Mouse (Mus musculus) heart, embryonic 16.5 days (tissue): ENCODE results near the gene Bri3bp. TPM values are rescaled to one million over a fixed set of nuclear protein-coding genes. Genes with fewer than 3 reads are reported as not detected.

ENCODE experiments used
- ATAC-seq: fragments of 200-750 bp; cut with Nextera tagmentation; replicated peaks from 2 replicates; pipeline ENCODE4 v1.8.0; 2017; ENCODE audit warnings: moderate number of reproducible peaks; ENCODE audit not compliant: insufficient read depth, low FRiP score; ENCODE audit errors: extremely low read depth
- H3K27ac ChIP-seq: fragments of 300-500 bp; sonication (generic); 2 replicates; pipeline ENCODE4 v1.5.1; 2014; ENCODE audit warnings: mild to moderate bottlenecking, low read length, control low read depth, moderate library complexity
- H3K27me3 ChIP-seq: fragments of 300-500 bp; sonication (generic); 2 replicates; pipeline ENCODE4 v1.6.1; 2014; ENCODE audit warnings: low read length, mixed read lengths; ENCODE audit not compliant: control insufficient read depth, insufficient read depth
- H3K36me3 ChIP-seq: fragments of 300-500 bp; sonication (generic); 2 replicates; pipeline ENCODE4 v1.6.1; 2014; ENCODE audit not compliant: control insufficient read depth, insufficient read depth
- H3K4me1 ChIP-seq: fragments of 300-500 bp; sonication (generic); 2 replicates; pipeline ENCODE4 v1.6.1; 2014; ENCODE audit warnings: low read length, mixed read lengths; ENCODE audit not compliant: control insufficient read depth, insufficient read depth
- H3K4me2 ChIP-seq: fragments of 300-500 bp; sonication (generic); 2 replicates; pipeline ENCODE4 v1.6.1; 2014; ENCODE audit warnings: low read depth, mild to moderate bottlenecking, control low read depth, low read length
- H3K4me3 ChIP-seq: fragments of 300-500 bp; sonication (generic); 2 replicates; pipeline ENCODE4 v1.5.1; 2014; ENCODE audit warnings: mild to moderate bottlenecking, control low read depth, low read length
- H3K9ac ChIP-seq: fragments of 300-500 bp; sonication (generic); 2 replicates; pipeline ENCODE4 v1.6.1; 2014; ENCODE audit warnings: low read length, control low read depth
- H3K9me3 ChIP-seq: fragments of 300-500 bp; sonication (generic); replicated peaks from 2 replicates; pipeline ENCODE4 v1.6.1; 2016; ENCODE audit warnings: low read length; ENCODE audit not compliant: control insufficient read depth
- WGBS: fragments of 180-500 bp; shearing (Covaris S2); extraction: QIAGEN DNeasy Blood & Tissue Kit; methylation state at CpG from one replicate; pipeline ENCODE4 v1.1.7; 2014; 5-methylcytosine and 5-hydroxymethylcytosine counted together
- polyA plus RNA-seq: library from polyadenylated mRNA; unstranded; fragments of >200 nt; fragmentation: Nextera tagmentation; extraction: Ambion mirVana; gene quantifications from 2 replicates; pipeline ENCODE4 v1.2.1, GENCODE M21; 2015

Gene Bri3bp
- polyA plus RNA-seq, 1 experiment from 2014 or later = 44.1 TPM

GRCm38 (mm10) chr5:125443915-125444314 lies 2.5 kb downstream of the Bri3bp start:
- H3K36me3 ChIP-seq = 0 out of 2 replicates have a peak, but pooled peaks cover 3% of the 10 kb centered on the region
- peaks cover 12% of the 10 kb centered on the region; the same call in 1 of the 2 replicates for H3K4me1 ChIP-seq
- no peak for ATAC-seq

GRCm38 (mm10) chr5:125444554-125444953 lies 3.2 kb downstream of the Bri3bp start:
- Histone ChIP-seq H3K36me3 (0 out of 2 replicates have a peak, but pooled peaks cover 3% of the 10 kb centered on the region), H3K4me3 (no peak overlapping the region), H3K27ac (no peak overlapping the region), H3K9me3 (no peaks in the 10 kb centered on the region), H3K9ac (no peak overlapping the region), H3K27me3 (no peaks in the 10 kb centered on the region), H3K4me1 (peaks cover 12% of the 10 kb centered on the region; the same call in 1 of the 2 replicates), H3K4me2 (no peak overlapping the region)
- 88% methylated on average over 4 of the region's 4 CpGs for WGBS
- no peak for ATAC-seq

More at GRCm38 (mm10) chr5:125443915-125444314, 2.5 kb downstream of the Bri3bp start:
- 76% methylated on average over 3 of the region's 3 CpGs for WGBS
- Histone ChIP-seq H3K9ac (no peak overlapping the region), H3K27me3 (no peaks in the 10 kb centered on the region), H3K27ac (no peak overlapping the region), H3K9me3 (no peaks in the 10 kb centered on the region), H3K4me3 (no peak overlapping the region), H3K4me2 (no peak overlapping the region)

GRCm38 (mm10) chr5:125446344-125446743 lies 5.0 kb downstream of the Bri3bp start:
- Histone ChIP-seq H3K36me3 (0 out of 2 replicates have a peak, but pooled peaks cover 3% of the 10 kb centered on the region), H3K27ac (no peak overlapping the region), H3K4me2 (no peak overlapping the region), H3K9me3 (no peaks in the 10 kb centered on the region), H3K27me3 (no peaks in the 10 kb centered on the region), H3K4me3 (no peak overlapping the region), H3K4me1 (peaks cover 10% of the 10 kb centered on the region; the same call in 1 of the 2 replicates), H3K9ac (no peak overlapping the region)
- ATAC-seq = no peak
- WGBS = 74% methylated on average over 7 of the region's 7 CpGs

GRCm38 (mm10) chr5:125448026-125448425 lies 6.7 kb downstream of the Bri3bp start:
- Histone ChIP-seq H3K9ac (no peak overlapping the region), H3K9me3 (no peaks in the 10 kb centered on the region), H3K4me1 (peaks cover 6% of the 10 kb centered on the region; the same call in 1 of the 2 replicates), H3K27ac (peak overlapping the region; percentile 35; the same call in 1 of the 2 replicates), H3K36me3 (0 out of 2 replicates have a peak, but pooled peaks cover 8% of the 10 kb centered on the region), H3K4me2 (no peak overlapping the region), H3K4me3 (no peak overlapping the region), H3K27me3 (no peaks in the 10 kb centered on the region)
- 58% methylated on average over 3 of the region's 3 CpGs for WGBS
- 0 out of 2 replicates have a peak, but pooled peaks have one; percentile 29 for ATAC-seq

- Histone ChIP-seq H3K9me3 (no peaks in the 10 kb centered on the region), H3K4me2 (no peak overlapping the region), H3K27me3 (no peaks in the 10 kb centered on the region), H3K36me3 (0 out of 2 replicates have a peak, but pooled peaks cover 8% of the 10 kb centered on the region), H3K4me1 (peaks cover 5% of the 10 kb centered on the region; the same call in 1 of the 2 replicates), H3K4me3 (no peak overlapping the region), H3K9ac (no peak overlapping the region), H3K27ac (no peak overlapping the region)
- 68% methylated on average over 4 of the region's 4 CpGs for WGBS
- no peak for ATAC-seq
These were observed 7.3 kb downstream of the Bri3bp start for GRCm38 (mm10) chr5:125448631-125449030.

- H3K4me3 ChIP-seq = no peak overlapping the region
- H3K27me3 ChIP-seq = no peaks in the 10 kb centered on the region
- H3K9me3 ChIP-seq = no peaks in the 10 kb centered on the region
- H3K27ac ChIP-seq = no peak overlapping the region
- no peak overlapping the region for H3K4me2 ChIP-seq
- 46% methylated on average over 5 of the region's 5 CpGs for WGBS
- ATAC-seq = no peak
- no peak overlapping the region for H3K9ac ChIP-seq
- peaks cover 5% of the 10 kb centered on the region; the same call in 1 of the 2 replicates for H3K4me1 ChIP-seq
- peaks cover 8% of the 10 kb centered on the region; the same call in 1 of the 2 replicates for H3K36me3 ChIP-seq
These were observed 7.9 kb downstream of the Bri3bp start for GRCm38 (mm10) chr5:125449306-125449705.

GRCm38 (mm10) chr5:125452573-125452972 lies 11.2 kb downstream of the Bri3bp start:
- Histone ChIP-seq H3K36me3 (peaks cover 24% of the 10 kb centered on the region), H3K9ac (no peak overlapping the region), H3K27ac (no peak overlapping the region), H3K27me3 (no peaks in the 10 kb centered on the region), H3K9me3 (no peaks in the 10 kb centered on the region), H3K4me3 (no peak overlapping the region), H3K4me2 (no peak overlapping the region), H3K4me1 (peaks cover 5% of the 10 kb centered on the region; the same call in 1 of the 2 replicates)
- 80% methylated on average over 9 of the region's 9 CpGs for WGBS
- ATAC-seq = no peak

GRCm38 (mm10) chr5:125456100-125456499 lies 14.7 kb downstream of the Bri3bp start:
- Histone ChIP-seq H3K9ac (no peak overlapping the region), H3K4me3 (no peak overlapping the region), H3K9me3 (no peaks in the 10 kb centered on the region), H3K36me3 (peaks cover 24% of the 10 kb centered on the region), H3K4me2 (no peak overlapping the region), H3K27ac (no peak overlapping the region), H3K4me1 (no peaks in the 10 kb centered on the region), H3K27me3 (no peaks in the 10 kb centered on the region)
- 90% methylated on average over 6 of the region's 6 CpGs for WGBS
- no peak for ATAC-seq

- Histone ChIP-seq H3K27me3 (no peaks in the 10 kb centered on the region), H3K36me3 (peaks cover 18% of the 10 kb centered on the region), H3K9ac (no peak overlapping the region), H3K27ac (no peak overlapping the region), H3K4me2 (no peak overlapping the region), H3K9me3 (no peaks in the 10 kb centered on the region), H3K4me3 (no peak overlapping the region), H3K4me1 (no peaks in the 10 kb centered on the region)
- WGBS = 78% methylated on average over 6 of the region's 6 CpGs
- no peak for ATAC-seq
These were observed 16.2 kb downstream of the Bri3bp start for GRCm38 (mm10) chr5:125457538-125457937.
